Mouse (Mus musculus) ES-Bruce4 (cell line): ENCODE data around the gene Gm867. TPM values are rescaled to one million over a fixed set of nuclear protein-coding genes. Genes with fewer than 3 reads are reported as not detected.

Experiments
- H3K27ac ChIP-seq: 2 replicates; pipeline ENCODE4 v1.5.1; 2012; ENCODE audit warnings: low read length, inconsistent platforms; ENCODE audit not compliant: insufficient read depth
- H3K27me3 ChIP-seq: 2 replicates; pipeline ENCODE4 v1.6.1; 2012; ENCODE audit warnings: mild to moderate bottlenecking, low read length, inconsistent platforms; ENCODE audit not compliant: control insufficient read depth, poor library complexity, insufficient read depth, severe bottlenecking
- H3K36me3 ChIP-seq: 2 replicates; pipeline ENCODE4 v1.6.1; 2012; ENCODE audit warnings: inconsistent platforms, mild to moderate bottlenecking, low read length, moderate library complexity; ENCODE audit not compliant: control insufficient read depth, poor library complexity, insufficient read depth, severe bottlenecking
- H3K4me1 ChIP-seq: one replicate; pipeline ENCODE4 v1.8.1; 2011; ENCODE audit warnings: low read length; ENCODE audit not compliant: control insufficient read depth, insufficient read depth
- H3K4me3 ChIP-seq: 2 replicates; pipeline ENCODE4 v1.5.1; 2011; ENCODE audit warnings: low read depth, mild to moderate bottlenecking, low read length
- H3K9ac ChIP-seq: 2 replicates; pipeline ENCODE4 v1.6.1; 2012; ENCODE audit warnings: low read depth, mild to moderate bottlenecking, inconsistent platforms; ENCODE audit not compliant: poor library complexity, severe bottlenecking
- H3K9me3 ChIP-seq: replicated peaks from 2 replicates; pipeline ENCODE4 v1.6.1; 2012; ENCODE audit warnings: mild to moderate bottlenecking, low read length, inconsistent platforms; ENCODE audit not compliant: control insufficient read depth, poor library complexity, insufficient read depth, severe bottlenecking
- CTCF ChIP-seq: IDR thresholded peaks from one replicate; pipeline ENCODE4 v1.8.1; 2011; ENCODE audit warnings: low read depth, low read length
- EP300 ChIP-seq: IDR thresholded peaks from 2 replicates; pipeline ENCODE4 v1.6.1; 2011; ENCODE audit warnings: low read depth, low read length; ENCODE audit not compliant: insufficient read depth
- POLR2A ChIP-seq: IDR thresholded peaks from one replicate; pipeline ENCODE4 v1.8.1; 2011; ENCODE audit warnings: low read length; ENCODE audit not compliant: insufficient read depth
- polyA plus RNA-seq: library from polyadenylated mRNA; stranded (reverse); fragments of >200 nt; gene quantifications from 2 replicates; pipeline ENCODE4 v1.2.4, GENCODE M21; 2011; ENCODE audit warnings: low read depth; ENCODE audit not compliant: missing spikeins, insufficient read depth, insufficient read length

Gene Gm867
- polyA plus RNA-seq, 1 experiment = 0.66 TPM

DNA sequence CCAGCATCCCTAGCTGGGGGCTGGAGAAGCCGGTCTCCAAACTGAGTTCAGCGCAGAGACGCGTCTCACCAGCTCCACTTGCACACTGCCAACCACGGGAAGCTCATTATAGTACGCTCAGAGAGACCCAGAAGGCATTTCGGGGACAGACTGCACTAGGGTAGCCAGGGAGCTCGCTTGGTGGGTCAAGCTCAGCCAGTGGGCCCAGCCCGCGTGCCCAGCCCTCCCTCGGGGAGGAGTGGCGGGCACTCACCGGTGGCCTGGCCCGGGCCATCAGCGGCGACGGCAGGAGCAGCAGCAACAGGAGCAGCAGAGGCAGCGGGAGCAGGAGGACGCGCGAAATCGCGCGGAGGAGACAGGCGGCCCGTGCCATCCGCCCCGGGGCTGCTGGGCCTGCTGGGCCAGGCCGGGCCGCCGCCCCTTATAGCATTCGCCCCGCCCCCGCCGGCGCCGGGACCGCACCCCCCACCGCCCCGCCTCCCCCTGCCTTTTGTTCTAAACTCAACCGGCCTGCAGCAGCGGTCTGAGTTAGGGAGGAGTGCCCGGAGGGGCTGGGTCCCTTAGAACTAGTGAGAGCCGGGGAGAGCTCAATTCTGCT lies 8.3 kb downstream of the Gm867 start:
- peak overlapping the region; percentile 76 for H3K4me3 ChIP-seq
- H3K9me3 ChIP-seq = no peaks in the 10 kb centered on the region
- H3K9ac ChIP-seq = peak overlapping the region; percentile 73
- H3K27ac ChIP-seq = peak overlapping the region; percentile 77
- H3K27me3 ChIP-seq = no peaks in the 10 kb centered on the region
- TF ChIP-seq POLR2A (no peak), CTCF (no peak), EP300 (0 out of 2 replicates have a peak, but pooled peaks have one; percentile 53)
- H3K36me3 ChIP-seq = peaks cover 12% of the 10 kb centered on the region
- peaks cover 8% of the 10 kb centered on the region for H3K4me1 ChIP-seq

- Histone ChIP-seq H3K27me3 (no peaks in the 10 kb centered on the region), H3K9ac (peak overlapping the region; percentile 73), H3K4me3 (peak overlapping the region; percentile 76), H3K36me3 (peaks cover 15% of the 10 kb centered on the region), H3K27ac (no peak overlapping the region), H3K9me3 (no peaks in the 10 kb centered on the region), H3K4me1 (peaks cover 8% of the 10 kb centered on the region)
- TF ChIP-seq POLR2A (no peak), CTCF (no peak), EP300 (no peak)
Observed at GRCm38 (mm10) chr10:75931311-75931710, 9.2 kb downstream of the Gm867 start.

DNA sequence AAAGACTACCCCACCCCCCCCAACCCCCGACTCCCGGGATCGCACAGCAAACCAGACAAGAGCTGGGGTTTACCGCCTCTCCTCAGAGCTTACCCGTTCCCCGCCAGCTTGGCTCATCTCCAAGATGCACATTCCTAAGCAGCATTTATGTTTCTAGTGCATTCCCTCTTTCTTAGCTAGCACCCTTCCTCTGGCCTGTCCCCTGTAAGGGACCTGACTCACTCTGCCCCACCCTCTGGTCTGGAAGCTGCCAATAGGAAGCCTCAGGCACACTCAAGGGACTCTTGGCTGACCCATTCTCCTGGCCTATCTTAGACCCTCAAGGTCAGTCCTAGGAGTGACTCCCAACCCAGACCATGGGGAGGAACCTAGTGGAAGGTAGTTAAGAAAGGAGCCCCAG lies 10.2 kb downstream of the Gm867 start:
- TF ChIP-seq POLR2A (no peak), CTCF (no peak), EP300 (no peak)
- H3K36me3 ChIP-seq = peaks cover 16% of the 10 kb centered on the region
- no peaks in the 10 kb centered on the region for H3K9me3 ChIP-seq
- peak overlapping the region; percentile 73; the same call in 1 of the 2 replicates for H3K9ac ChIP-seq
- no peaks in the 10 kb centered on the region for H3K27me3 ChIP-seq
- H3K27ac ChIP-seq = no peak overlapping the region
- peaks cover 8% of the 10 kb centered on the region for H3K4me1 ChIP-seq
- peak overlapping the region; percentile 55 for H3K4me3 ChIP-seq

DNA sequence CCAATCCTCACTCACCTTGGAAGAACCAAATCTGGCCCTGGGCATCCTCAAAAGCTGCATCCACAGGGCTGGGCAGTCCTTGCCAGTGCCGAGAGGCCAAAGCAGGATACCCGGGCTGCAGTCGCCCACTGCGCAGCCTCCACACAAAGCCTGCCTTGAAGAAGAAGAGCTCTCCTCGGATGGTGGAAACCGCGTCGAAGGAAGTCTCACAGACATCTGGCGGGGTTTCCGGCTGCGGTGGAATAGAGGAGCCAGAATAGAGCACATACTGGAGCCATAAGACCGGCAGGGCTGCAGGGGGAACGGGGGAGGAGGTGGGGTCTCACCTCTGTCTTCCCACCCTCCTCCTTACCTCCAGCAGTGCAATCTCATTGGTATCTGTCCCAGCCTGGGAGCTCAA lies 14.1 kb downstream of the Gm867 start:
- Histone ChIP-seq H3K27me3 (no peaks in the 10 kb centered on the region), H3K9ac (no peak overlapping the region), H3K4me1 (peaks cover 8% of the 10 kb centered on the region), H3K4me3 (no peak overlapping the region), H3K36me3 (peaks cover 26% of the 10 kb centered on the region), H3K9me3 (no peaks in the 10 kb centered on the region), H3K27ac (no peak overlapping the region)
- TF ChIP-seq CTCF (no peak), EP300 (no peak), POLR2A (no peak)

DNA sequence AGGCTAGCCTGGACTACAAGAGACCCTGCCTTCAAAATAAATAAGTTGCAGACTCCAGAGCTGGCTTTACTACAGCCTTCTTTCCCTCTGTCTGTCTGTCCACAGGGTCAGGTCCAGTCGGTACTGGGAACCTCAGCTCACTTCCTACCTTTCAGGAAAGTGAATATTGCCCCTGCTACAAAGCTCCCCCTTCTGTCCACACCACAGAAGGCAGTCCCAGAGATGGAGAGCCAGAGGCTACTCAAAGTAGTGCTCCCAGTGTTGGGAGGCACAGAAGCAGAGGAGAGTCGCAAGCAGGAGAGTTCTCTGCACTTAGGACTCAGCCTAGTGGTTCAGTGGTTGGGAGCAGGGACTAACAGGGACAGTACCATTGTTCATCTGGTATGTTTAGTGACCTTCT lies 16.1 kb downstream of the Gm867 start:
- no peak overlapping the region for H3K4me3 ChIP-seq
- no peaks in the 10 kb centered on the region for H3K4me1 ChIP-seq
- H3K36me3 ChIP-seq = peaks cover 26% of the 10 kb centered on the region
- no peak overlapping the region for H3K27ac ChIP-seq
- H3K27me3 ChIP-seq = no peaks in the 10 kb centered on the region
- TF ChIP-seq EP300 = no peak
- no peak for TF ChIP-seq CTCF
- no peak for TF ChIP-seq POLR2A
- H3K9me3 ChIP-seq = no peaks in the 10 kb centered on the region
- H3K9ac ChIP-seq = no peak overlapping the region

DNA sequence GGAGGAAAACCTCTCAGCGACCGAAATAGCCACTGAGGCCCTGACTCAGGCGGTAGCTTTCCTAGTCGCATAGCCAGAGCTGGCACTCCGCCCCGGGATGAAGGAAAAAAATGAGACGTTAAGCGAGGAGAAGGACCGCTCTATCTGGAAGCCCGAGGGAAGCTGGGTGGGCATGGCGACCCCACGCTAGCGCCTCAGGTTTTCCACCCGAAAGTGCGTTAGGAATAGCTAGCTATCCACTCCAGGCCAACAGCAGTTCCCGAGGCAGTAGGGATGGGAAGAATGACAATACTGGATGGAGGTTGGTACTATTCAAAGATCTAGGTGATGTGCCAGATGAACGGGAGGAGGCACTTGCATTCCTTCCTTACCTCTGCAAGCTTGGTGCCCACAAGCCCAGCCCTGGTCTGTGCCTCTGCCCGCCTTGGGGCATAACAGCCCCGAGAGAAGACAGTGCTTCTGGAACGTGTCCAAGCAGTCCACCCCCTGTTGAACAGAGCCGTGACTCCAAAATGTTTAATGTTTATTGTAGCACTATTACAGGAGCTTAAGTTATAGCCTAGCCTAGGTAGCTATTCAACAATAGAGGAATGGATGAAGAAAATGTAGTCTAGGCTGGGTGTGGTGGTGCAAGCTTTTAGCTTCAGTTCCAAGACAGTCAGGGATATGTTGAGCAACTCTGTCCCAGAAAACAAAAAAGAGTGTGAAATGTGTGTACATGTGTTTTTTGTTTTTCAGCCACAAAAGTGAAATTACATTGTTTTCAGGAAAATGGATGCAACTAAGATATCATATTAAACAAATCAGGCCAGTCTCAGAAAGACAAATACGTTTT lies 18.5 kb downstream of the Gm867 start:
- Histone ChIP-seq H3K9me3 (no peaks in the 10 kb centered on the region), H3K36me3 (peaks cover 18% of the 10 kb centered on the region), H3K4me1 (no peaks in the 10 kb centered on the region), H3K27me3 (no peaks in the 10 kb centered on the region), H3K4me3 (peak overlapping the region; percentile 78), H3K27ac (peak overlapping the region; percentile 8; the same call in 1 of the 2 replicates), H3K9ac (peak overlapping the region; percentile 83)
- no peak for TF ChIP-seq CTCF
- TF ChIP-seq POLR2A = no peak
- TF ChIP-seq EP300 = no peak
